Mouse (Mus musculus) intestine, postnatal 0 days (tissue): ENCODE data around the gene Gm38655. TPM values are rescaled to one million over a fixed set of nuclear protein-coding genes. Genes with fewer than 3 reads are reported as not detected.

Experiments used
- ATAC-seq: fragments of 200-750 bp; cut with Nextera tagmentation; 2 replicates; pipeline ENCODE4 v1.8.0; 2017; ENCODE audit warnings: mild to moderate bottlenecking, moderate TSS enrichment, moderate library complexity
- H3K27ac ChIP-seq: fragments of 300-500 bp; sonication (generic); 2 replicates; pipeline ENCODE4 v1.5.1; 2014; ENCODE audit warnings: mild to moderate bottlenecking, low read depth, low read length, moderate library complexity
- H3K27me3 ChIP-seq: fragments of 300-500 bp; sonication (generic); replicated peaks from 2 replicates; pipeline ENCODE4 v1.6.1; 2014; ENCODE audit warnings: low read length, mixed read lengths; ENCODE audit not compliant: control insufficient read depth, insufficient read depth
- H3K36me3 ChIP-seq: fragments of 300-500 bp; sonication (generic); 2 replicates; pipeline ENCODE4 v1.6.1; 2014; ENCODE audit warnings: mild to moderate bottlenecking, moderate library complexity; ENCODE audit not compliant: control insufficient read depth, insufficient read depth
- H3K4me1 ChIP-seq: fragments of 300-500 bp; sonication (generic); replicated peaks from 2 replicates; pipeline ENCODE4 v1.6.1; 2014; ENCODE audit warnings: antibody characterized with exemption, low read length, mixed read lengths; ENCODE audit not compliant: control insufficient read depth, insufficient read depth
- H3K4me2 ChIP-seq: fragments of 300-500 bp; sonication (generic); replicated peaks from 2 replicates; pipeline ENCODE4 v1.6.1; 2014; ENCODE audit warnings: low read depth, mild to moderate bottlenecking, moderate library complexity
- H3K4me3 ChIP-seq: fragments of 300-500 bp; sonication (generic); 2 replicates; pipeline ENCODE4 v1.5.1; 2014; ENCODE audit warnings: low read depth, low read length
- H3K9ac ChIP-seq: fragments of 300-500 bp; sonication (generic); 2 replicates; pipeline ENCODE4 v1.6.1; 2014; ENCODE audit warnings: mild to moderate bottlenecking, low read depth, low read length
- H3K9me3 ChIP-seq: fragments of 300-500 bp; sonication (generic); 2 replicates; pipeline ENCODE4 v1.6.1; 2016; ENCODE audit warnings: mixed run types; ENCODE audit not compliant: control insufficient read depth
- CTCF ChIP-seq: sonication (generic); IDR thresholded peaks from 2 replicates; pipeline ENCODE4 v1.5.1; 2016; ENCODE audit warnings: low read depth, mild to moderate bottlenecking, control low read depth, antibody characterized with exemption, moderate library complexity
- WGBS: fragments of 180-500 bp; shearing (Covaris S2); extraction: QIAGEN DNeasy Blood & Tissue Kit; methylation state at CpG from one replicate; pipeline ENCODE4 v1.1.7; 2014; 5-methylcytosine and 5-hydroxymethylcytosine counted together
- polyA plus RNA-seq: library from polyadenylated mRNA; unstranded; fragments of >200 nt; fragmentation: Nextera tagmentation; extraction: Ambion mirVana; gene quantifications from 2 replicates; pipeline ENCODE4 v1.2.1, GENCODE M21; 2015

The Gm38655 gene
- polyA plus RNA-seq, 1 experiment from 2014 or later = 0.30 TPM

DNA sequence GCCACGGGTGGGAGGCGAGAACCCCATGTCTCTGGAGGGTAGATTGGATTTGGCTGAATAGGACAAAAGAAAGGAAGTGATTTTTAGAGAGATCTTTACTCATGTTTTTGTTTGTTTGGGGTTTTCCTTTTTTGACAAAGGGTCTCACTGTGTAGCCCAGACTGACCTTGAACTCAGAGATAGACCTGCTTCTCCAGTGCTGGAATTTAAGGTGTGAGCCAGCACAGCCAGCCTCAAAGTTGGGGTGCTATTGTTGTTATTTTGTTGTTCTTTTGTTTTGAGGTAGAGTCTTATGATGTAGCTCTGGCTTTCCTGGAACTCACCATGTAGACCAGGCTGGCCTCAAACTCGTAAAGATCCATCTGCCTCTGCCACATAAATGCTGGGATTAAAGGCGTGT lies 27.1 kb upstream of the Gm38655 start:
- peaks cover 62% of the 10 kb centered on the region for H3K36me3 ChIP-seq
- WGBS = 82% methylated on average over 4 of the region's 4 CpGs
- TF ChIP-seq CTCF = no peak

DNA sequence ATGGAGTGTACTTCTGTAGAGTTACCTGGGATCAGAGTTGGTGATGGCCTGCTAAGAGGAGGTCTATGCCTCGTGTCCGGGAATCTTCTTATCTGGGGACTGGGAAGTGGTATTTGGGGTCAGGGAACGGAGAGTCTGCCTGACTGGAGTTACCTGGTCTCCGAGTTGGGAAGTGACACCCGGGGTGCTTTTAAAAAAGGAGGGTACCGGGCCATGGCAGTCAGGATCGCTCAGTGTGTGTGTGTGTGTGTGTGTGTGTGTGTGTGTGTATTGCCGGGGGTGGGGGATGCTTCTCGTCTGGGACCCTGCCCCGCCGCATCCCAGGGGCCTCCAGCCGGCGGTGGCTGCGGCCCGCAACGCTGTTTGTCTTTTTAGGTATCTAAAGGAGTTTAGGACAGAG lies 13.8 kb upstream of the Gm38655 start:
- ATAC-seq = no peak
- no peak overlapping the region for H3K27ac ChIP-seq
- peaks cover 2% of the 10 kb centered on the region; the same call in 1 of the 2 replicates for H3K4me1 ChIP-seq
- H3K27me3 ChIP-seq = no peaks in the 10 kb centered on the region
- H3K9ac ChIP-seq = peak overlapping the region; percentile 93
- peaks cover 26% of the 10 kb centered on the region; the same call in 1 of the 2 replicates for H3K36me3 ChIP-seq
- no peak; the same call in 1 of the 2 replicates for TF ChIP-seq CTCF
- peak overlapping the region; percentile 98 for H3K4me3 ChIP-seq
- peak overlapping the region; percentile 88 for H3K4me2 ChIP-seq
- 3% methylated on average over 16 of the region's 16 CpGs for WGBS
- H3K9me3 ChIP-seq = no peaks in the 10 kb centered on the region

More for the DNA sequence above, 27.1 kb upstream of the Gm38655 start:
- Histone ChIP-seq H3K4me1 (no peaks in the 10 kb centered on the region), H3K4me2 (no peak overlapping the region), H3K9ac (no peak overlapping the region), H3K27me3 (no peaks in the 10 kb centered on the region), H3K4me3 (no peak overlapping the region), H3K27ac (no peak overlapping the region), H3K9me3 (no peaks in the 10 kb centered on the region)
- ATAC-seq = no peak

DNA sequence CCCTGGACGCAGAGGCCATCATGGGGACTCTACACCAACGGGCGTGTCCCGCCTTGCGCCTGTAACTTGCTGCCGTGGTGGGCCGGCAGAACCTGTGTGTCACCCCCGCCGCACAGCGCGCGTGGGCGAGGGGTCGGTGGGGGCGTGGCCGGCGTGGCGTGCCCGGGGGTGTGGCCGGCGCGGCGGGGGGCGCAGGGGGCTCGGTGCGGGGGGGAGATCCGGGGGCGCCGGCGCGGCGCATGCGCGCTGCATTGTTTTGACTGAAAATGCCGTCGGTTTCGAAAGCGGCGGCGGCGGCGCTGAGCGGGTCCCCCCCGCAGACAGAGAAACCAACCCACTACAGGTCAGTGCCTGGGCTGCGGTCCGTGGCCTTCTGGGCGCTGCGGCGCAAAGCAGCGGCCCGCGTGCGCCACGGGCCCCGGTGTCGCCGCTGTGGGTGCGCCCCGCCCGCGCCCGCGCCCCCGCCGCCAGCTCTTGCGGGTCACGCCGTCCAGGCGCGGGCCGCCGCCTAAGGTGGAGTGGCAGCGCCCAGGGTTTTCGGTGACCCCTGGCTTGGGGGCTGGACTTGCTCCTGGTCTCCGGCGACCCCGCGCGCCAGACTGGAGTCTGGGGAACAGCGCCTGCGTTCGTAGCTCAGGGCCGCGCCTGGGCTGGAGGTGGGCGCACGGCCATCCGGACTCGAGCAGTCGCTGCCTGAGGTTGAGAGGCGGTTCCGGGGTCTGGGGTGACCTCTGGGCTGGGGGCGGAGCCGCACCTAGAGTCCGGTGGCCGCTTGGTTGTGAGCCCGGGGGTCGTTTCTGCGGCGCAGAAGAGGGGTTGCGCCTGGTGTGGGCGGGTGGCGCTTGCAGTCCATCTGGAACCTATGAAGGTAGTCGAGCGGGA lies 13.1 kb upstream of the Gm38655 start, which contains the start of gene Unkl:
Unkl (plus strand) TSS at position 248 of the 882 bp plus-strand sequence.
- no peak for TF ChIP-seq CTCF
- Histone ChIP-seq H3K27me3 (no peaks in the 10 kb centered on the region), H3K9me3 (no peaks in the 10 kb centered on the region), H3K4me1 (peaks cover 2% of the 10 kb centered on the region; the same call in 1 of the 2 replicates), H3K36me3 (peaks cover 19% of the 10 kb centered on the region; the same call in 1 of the 2 replicates), H3K27ac (peak within 1 kb of the TSS; percentile 82), H3K4me3 (peak within 1 kb of the TSS; percentile 98), H3K4me2 (peak within 1 kb of the TSS; percentile 88), H3K9ac (peak within 1 kb of the TSS; percentile 93)
- ATAC-seq = peak; percentile 34
- WGBS = under 1% methylated on average over 99 of the region's 104 CpGs

DNA sequence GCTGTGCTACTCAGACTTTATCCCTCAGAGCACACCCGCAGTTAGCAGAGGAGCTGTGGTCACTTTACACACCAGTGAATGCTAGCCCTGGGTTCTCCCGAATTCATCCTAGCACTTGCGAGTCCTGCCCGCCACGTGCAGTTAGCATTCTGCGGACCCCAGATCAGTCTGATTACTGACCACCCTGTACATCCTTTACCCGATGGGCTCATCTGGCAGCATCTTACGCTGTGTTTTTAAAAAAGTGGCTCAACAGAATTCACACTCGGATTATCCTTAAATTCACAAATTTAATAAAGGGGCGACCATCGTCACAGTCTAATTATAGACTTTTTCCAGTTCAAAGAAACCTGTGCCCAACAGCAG lies 12.5 kb upstream of the Gm38655 start:
- TF ChIP-seq CTCF = no peak
- ATAC-seq = no peak
- Histone ChIP-seq H3K4me2 (peak overlapping the region; percentile 88), H3K4me1 (peaks cover 2% of the 10 kb centered on the region; the same call in 1 of the 2 replicates), H3K9me3 (no peaks in the 10 kb centered on the region), H3K27me3 (no peaks in the 10 kb centered on the region), H3K4me3 (peak overlapping the region; percentile 98), H3K36me3 (peaks cover 18% of the 10 kb centered on the region; the same call in 1 of the 2 replicates), H3K27ac (0 out of 2 replicates have a peak overlapping the region, but pooled peaks have one; percentile 82), H3K9ac (peak overlapping the region; percentile 93)
- 8% methylated on average over 11 of the region's 11 CpGs for WGBS

GRCm38 (mm10) chr17:25184961-25185360 lies 9.7 kb upstream of the Gm38655 start:
- H3K4me2 ChIP-seq = peak overlapping the region; percentile 95
- H3K27me3 ChIP-seq = no peaks in the 10 kb centered on the region
- TF ChIP-seq CTCF = no peak
- H3K4me1 ChIP-seq = peaks cover 2% of the 10 kb centered on the region; the same call in 1 of the 2 replicates
- no peaks in the 10 kb centered on the region for H3K36me3 ChIP-seq
- 8% methylated on average over 17 of the region's 17 CpGs for WGBS
- H3K27ac ChIP-seq = peak overlapping the region; percentile 71
- ATAC-seq = peak; percentile 17; the same call in 1 of the 2 replicates
- peak overlapping the region; percentile 74 for H3K9ac ChIP-seq
- peak overlapping the region; percentile 89 for H3K4me3 ChIP-seq
- no peaks in the 10 kb centered on the region for H3K9me3 ChIP-seq

DNA sequence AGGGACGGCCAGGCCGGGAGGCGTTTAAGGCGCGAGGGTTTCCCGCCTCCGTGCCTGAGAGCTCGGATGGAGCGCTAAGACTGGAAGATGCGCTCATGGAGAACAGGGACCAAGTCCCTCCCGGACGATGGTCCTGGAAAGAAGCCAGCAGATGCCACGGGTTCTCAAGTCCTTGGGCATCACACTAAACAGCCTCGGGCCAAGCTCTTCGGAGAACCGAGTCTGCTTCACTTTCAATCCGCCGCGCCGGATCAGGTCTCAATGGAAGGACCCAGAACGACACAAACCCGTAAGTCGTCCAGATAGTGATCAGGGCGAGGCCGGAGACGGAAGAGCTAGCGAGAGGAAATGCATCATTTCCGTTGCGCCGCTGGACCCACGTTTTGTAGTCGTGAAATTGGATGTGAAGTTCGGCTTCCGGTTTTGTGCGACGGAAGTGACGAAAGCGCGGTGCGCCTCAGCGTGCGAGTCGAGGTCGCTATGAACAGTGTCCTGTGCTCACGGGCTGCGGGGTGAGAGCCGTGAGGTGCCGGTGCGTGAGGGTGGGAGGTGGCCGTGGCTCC lies 8.9 kb upstream of the Gm38655 start, which contains the start of gene BC003965:
BC003965 (plus strand) TSS at position 426 of the 563 bp plus-strand sequence.
- under 1% methylated on average over 50 of the region's 50 CpGs for WGBS
- peak within 1 kb of the TSS; percentile 79 for H3K9ac ChIP-seq
- peak within 1 kb of the TSS; percentile 82 for H3K27ac ChIP-seq
- TF ChIP-seq CTCF = no peak
- H3K4me3 ChIP-seq = peak within 1 kb of the TSS; percentile 89
- peak within 1 kb of the TSS; percentile 95 for H3K4me2 ChIP-seq
- no peaks in the 10 kb centered on the region for H3K27me3 ChIP-seq
- peak; percentile 87 for ATAC-seq
- peaks cover 2% of the 10 kb centered on the region; the same call in 1 of the 2 replicates for H3K4me1 ChIP-seq
- no peaks in the 10 kb centered on the region for H3K9me3 ChIP-seq
- H3K36me3 ChIP-seq = no peaks in the 10 kb centered on the region
